Mouse (Mus musculus): ENCODE data around the gene Hmgxb4. TPM values are rescaled to one million over a fixed set of nuclear protein-coding genes. Genes with fewer than 3 reads are reported as not detected.

Gene Hmgxb4
- total RNA-seq, 2 experiments from 2014 or later, result 27.5 to 28.1 TPM

DNA sequence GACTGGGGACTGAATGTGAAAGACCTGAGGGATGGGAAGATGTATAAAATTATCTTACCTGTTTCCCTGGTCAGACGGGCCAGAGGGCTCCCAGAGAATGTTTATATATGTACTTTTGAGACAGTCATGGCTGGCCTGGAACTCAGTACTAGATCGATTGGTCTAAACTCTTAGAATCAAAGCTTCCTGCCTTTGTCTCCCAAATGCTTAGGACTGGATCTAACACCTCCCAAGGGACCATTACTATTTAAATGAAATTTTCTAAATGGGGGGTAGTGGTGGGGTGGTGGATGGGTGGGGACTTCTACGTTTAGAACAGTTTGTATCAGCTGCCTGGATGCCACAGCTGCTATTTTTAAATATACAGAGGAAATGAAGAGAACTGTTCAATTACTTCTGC lies 20.8 kb downstream of the Hmgxb4 start:
- intact Hi-C loops (cut with DNase I), result no loop called here
- no peak for DNase-seq (ENCODE audit: extremely low spot score in 1 of 2, low spot score in 2 of 2)

DNA sequence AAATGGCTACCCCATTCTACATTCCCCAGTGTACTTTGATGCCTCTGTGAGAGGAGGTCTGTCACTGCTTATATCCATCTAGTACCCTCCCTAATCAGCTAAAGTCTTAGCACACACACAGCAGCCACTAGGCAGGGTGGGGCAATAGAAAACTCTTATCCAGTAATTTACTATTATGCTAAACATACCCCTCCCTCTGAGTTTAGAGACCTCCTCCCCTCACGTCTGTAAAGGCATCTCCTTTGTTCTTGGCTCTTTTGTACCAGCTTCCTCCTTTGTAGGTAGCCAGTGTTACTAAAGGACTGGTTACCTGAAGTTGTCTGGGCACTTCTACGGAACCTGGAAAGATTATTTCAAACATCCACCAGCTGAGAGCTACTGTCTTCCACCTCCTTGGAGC lies 22.8 kb downstream of the Hmgxb4 start:
- intact Hi-C loops (cut with DNase I), result no loop called here
- DNase-seq (ENCODE audit: extremely low spot score in 1 of 2, low spot score in 2 of 2), result no peak

DNA sequence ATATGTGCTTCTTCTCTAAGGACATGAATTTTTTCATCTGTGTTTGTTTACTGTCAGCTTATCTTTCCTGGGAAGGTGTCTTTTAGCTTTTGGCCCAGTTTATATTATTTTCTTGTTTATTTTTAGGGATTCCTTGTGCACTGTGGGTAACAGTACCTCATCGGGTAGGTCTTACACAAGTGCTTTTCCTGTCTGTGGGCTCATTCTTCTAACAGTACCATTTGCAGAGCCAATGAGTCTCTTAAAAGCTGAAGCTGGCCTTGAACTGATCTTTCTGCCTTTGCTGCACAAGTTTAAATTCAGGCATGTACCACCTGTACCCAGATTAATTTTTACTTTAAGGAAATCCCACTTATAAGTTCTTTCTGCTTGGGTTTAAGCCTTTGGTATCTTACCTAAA lies 23.3 kb downstream of the Hmgxb4 start:
- intact Hi-C loops (cut with DNase I), result no loop called here
- no peak for DNase-seq (ENCODE audit: extremely low spot score in 1 of 2, low spot score in 2 of 2)

DNA sequence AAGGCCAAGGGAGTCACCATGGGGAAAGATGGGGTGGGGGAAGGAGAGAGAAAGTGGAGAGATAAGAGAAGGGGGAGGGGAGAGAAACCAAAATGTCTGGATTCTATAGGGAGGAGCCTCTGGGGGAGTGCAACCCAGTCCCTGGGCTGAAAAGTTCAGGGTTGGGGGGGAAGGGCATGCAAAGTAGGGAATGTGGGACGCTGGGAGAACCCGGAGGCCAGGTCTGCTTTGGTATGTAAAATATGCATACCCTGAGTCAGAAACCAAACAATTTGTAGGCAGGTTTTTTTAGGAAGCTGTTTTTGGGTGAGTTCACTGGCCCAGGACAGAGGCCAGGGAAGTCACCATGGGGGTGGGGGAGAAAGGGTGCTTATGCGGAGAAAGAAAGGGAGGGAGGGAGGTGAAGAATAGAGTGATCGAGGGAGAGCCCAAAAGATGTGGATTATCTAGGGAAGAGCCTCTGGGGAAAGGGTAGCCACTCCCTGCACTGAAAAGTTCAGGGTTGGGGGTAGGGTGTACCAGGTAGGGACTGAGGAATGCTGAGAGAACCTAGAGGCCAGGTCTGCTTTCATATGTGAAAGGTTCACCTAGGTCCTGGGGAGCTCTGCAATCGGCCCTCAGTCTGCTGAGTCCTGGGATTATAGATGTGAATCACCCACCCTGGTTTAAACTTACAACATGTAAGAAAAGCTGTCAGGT lies 25.3 kb downstream of the Hmgxb4 start:
- intact Hi-C loops (cut with DNase I), result no loop called here
- no peak for DNase-seq (ENCODE audit: extremely low spot score in 1 of 2, low spot score in 2 of 2)

DNA sequence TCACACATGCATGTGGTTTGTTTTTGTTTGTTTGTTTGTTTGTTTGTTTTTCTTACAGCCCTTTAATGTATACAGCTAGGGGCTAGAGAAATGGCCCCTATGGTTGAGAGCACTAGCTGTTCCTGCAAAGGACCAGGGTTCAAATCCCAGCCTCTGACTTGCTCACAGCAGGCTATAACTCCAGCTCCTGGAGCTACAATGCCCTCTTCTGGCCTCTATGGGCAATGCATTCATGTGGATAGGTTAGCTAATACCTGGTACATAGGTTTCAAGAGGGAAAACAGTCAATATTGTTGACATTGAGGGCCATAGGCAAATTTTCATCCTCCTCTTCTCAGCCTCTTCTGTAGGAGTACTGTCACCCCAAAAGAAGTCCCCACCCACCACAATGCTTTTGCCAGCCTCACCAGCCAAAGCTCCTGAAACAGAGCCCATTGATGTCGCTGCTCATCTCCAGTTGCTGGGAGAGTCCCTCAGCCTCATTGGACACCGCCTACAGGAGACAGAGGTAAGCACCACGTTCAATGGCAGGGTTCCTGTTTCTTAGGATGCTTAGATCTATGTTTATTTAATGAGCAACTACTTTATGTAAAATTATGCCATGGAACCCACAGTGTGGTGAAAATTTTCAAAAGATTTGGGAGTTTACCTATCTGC lies 30.6 kb downstream of the Hmgxb4 start:
- no peak for DNase-seq (ENCODE audit: extremely low spot score in 1 of 2, low spot score in 2 of 2)
- intact Hi-C loops (cut with DNase I), result loop anchor here (2.0 kb wide), 1 partner anchor 27 kb away; no protein-coding TSS in a partner anchor

DNA sequence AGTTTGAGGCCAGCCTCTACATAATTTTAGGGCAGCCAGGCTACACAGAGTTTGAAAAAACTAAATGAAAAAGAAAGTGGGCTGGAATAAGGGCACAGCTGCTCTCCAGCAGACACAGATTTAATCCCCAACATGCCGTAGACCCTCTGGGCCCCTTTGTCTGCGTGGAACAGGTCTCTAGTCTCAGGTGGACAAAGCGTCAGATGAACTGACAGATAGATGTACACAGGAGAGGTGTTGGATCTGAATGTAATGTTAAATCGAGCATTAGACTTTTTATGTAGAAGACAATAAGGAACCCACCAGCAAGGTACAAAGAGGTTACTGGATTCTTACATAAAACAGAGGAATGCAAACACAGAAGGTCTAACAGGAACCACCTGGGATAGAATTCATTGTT lies 32.7 kb downstream of the Hmgxb4 start:
- DNase-seq (ENCODE audit: extremely low spot score in 1 of 2, low spot score in 2 of 2), result no peak
- intact Hi-C loops (cut with DNase I), result loop anchor here (2.0 kb wide), 1 partner anchor 29 kb away; no protein-coding TSS in a partner anchor

DNA sequence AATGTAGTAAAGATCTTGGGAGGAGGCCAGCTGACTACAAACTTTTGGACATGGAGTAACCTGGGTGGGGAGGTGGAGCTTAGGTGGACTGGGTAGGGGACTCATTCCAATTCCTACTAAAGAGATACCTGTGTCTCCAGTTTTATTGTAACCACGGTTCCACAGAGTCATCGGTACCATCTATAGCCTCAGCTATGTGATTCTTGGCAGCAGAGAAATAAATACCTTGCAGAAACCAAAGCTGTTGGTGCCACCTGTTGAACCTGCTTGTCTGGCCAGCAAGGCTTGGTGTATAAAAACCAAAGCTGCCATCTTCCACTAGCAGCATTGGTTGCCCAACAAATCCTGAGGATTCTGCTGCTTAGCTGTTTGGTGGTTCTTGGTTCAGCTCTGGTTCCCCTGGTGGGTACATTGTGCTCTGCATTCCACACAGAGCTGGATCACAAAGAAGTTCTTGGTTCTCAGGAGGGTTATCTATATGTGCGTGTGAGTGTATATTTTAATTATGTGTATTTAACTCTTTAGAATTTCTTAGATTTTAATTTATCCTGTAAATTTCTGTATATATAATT lies 37.4 kb downstream of the Hmgxb4 start:
- intact Hi-C loops (cut with DNase I), result no loop called here
- DNase-seq (ENCODE audit: extremely low spot score in 1 of 2, low spot score in 2 of 2), result no peak

DNA sequence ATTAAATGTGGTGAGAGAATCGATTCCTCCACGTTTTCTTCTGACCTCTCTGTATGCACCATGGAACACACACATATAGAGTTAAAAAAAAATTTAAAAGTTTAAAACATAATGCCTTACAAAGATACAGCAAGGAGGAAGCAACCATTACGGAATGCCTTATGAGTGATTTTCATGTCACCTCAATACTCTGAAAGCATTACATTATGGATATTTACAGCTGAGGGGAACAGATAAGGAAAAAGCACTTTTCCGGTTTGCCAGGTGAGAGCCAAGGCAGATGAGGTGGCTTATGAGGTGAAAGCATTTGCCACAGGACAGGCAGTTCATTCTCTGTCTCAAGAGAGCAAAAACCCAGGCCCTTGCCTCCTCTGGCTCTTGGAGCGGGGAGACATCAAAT lies 39.8 kb downstream of the Hmgxb4 start:
- intact Hi-C loops (cut with DNase I), result no loop called here
- DNase-seq (ENCODE audit: extremely low spot score in 1 of 2, low spot score in 2 of 2), result no peak

DNA sequence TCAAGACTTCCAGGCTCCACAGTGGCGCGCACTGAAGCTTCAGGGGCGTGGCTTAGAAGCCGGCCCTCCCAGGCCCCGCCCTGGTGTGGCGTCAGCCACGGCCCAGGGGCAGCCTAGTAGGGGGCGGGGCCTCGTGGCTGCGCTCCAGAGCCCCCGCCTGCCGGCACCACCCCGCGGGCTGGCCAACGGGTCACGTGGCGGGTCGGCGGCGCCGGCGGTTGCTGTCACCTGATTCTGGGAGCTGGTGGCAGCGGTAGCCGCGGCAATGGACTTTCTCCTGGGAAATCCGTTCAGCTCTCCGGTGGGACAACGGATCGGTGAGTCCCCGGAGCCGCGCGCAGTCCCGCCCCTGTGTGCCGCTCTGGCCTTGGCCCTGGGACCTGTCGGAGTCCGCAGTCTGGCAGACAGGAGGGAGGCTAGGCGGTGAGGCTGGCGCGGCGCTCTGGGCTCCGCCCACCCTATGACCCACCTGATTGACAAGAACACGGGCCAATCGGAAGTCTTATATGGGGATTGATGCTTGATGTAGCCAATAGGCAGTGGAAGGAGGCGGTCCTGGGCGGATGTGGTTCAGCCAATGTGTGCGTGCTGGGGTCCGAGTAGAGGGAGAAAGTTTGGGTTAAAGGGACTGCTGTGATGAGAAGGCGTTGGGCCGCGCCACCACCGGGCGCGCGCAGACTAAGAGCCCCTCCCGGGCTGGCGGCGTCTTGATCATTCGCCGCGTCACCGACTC lies 40.5 kb downstream of the Hmgxb4 start, which contains the start of gene Tom1:
Tom1 (plus strand) TSS at position 195 of the 733 bp plus-strand sequence.
- intact Hi-C loops (cut with DNase I), result no loop called here
- DNase-seq (ENCODE audit: extremely low spot score in 1 of 2, low spot score in 2 of 2), result peak; percentile 98 to 99

DNA sequence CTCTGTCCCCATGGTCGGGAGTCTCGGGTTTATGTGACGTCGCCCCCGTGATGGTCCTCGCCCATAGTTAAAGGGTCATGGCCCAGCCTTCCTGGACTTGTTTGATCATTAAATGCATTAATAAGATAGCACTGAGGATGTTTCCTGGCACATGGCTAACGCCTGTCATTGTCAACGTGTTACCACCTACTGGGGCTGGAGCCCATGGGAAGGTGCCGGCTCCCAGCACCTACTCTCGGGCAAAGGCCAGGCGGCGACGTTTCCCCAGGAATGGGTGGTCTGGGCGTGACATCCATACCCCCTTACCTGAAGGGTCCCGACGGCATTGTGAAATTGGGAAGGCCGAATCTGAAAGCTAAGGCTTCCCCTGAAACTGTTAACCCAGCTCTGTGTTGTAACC lies 41.1 kb downstream of the Hmgxb4 start:
- DNase-seq (ENCODE audit: extremely low spot score in 1 of 2, low spot score in 2 of 2), result peak in 1 of 2 experiments; percentile 57
- intact Hi-C loops (cut with DNase I), result no loop called here

DNA sequence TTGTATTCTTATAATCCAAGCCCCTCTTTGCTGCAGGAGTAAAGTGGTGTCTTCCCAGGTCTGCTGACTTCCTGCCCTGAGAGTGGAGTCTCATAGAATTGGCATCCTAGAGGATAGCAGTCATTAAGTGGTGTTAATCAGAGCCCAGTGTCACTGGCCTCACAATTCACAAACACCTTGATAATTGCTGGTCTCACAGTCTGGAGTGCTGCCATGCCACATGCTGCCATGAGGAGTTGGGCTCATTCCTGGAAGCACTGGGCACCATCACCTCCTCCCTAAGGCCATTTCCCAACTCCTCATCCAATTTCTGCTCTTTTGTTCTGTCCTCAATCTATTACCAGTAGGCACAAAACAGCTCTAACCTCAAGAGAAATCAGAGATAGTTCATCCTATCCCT lies 42.5 kb downstream of the Hmgxb4 start:
- no peak for DNase-seq (ENCODE audit: extremely low spot score in 1 of 2, low spot score in 2 of 2)
- intact Hi-C loops (cut with DNase I), result no loop called here

DNA sequence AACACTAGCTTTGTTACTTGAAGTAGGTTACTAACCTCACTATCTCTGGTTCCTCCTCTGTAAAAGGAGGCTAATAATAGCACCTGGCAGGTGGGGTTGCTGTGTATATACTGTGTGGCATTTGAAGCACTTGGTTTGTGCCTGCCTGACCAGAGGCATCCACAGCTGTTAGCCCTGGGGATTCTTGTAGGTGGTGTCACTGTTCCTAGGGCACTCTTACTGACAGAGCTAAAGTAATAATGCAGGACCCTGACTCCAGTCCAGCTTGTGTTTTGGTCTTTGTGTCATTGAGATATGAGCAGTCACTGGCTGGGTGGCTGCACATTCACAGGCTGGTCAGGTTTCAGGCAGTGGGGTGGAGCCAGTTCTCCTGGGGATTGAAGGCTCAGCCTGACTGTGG lies 45.3 kb downstream of the Hmgxb4 start:
- intact Hi-C loops (cut with DNase I), result no loop called here
- no peak for DNase-seq (ENCODE audit: extremely low spot score in 1 of 2, low spot score in 2 of 2)

DNA sequence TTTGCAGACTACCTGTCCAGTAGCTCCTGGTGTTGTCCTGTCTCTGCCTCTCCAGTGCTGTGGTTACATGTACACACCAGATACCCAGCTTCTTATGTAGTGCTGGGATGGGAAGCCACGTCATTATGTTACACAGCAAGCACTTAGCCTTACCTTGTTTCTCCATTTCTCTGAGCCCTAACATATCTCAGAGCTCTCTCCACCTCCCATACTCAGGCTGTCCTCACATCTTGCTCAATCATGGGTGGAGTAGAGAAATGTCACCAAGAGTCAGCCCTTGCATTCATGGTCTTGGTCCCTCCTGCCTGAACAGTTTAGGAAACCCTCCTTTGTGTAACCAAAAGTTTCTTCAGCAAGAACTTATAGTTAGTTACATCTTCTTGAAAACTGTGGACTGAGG lies 46.6 kb downstream of the Hmgxb4 start:
- no peak for DNase-seq (ENCODE audit: extremely low spot score in 1 of 2, low spot score in 2 of 2)
- intact Hi-C loops (cut with DNase I), result no loop called here

DNA sequence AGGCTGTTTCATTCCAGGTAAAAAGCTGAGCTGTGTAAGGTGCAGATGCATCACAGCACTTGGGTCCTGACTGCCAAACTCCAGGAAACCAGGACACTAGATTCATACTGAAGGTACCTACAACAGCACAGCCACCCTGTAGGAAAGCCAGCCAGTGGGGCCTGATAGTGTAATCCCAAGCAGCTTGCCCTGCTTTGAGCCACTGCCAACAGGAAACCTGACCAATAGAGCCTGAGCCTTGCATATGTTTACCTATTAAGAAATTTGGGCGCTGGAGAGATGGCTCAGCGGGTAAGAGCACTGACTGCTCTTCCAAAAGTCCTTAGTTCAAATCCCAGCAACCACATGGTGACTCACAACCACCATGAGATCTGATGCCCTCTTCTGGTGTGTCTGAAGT lies 49.0 kb downstream of the Hmgxb4 start:
- intact Hi-C loops (cut with DNase I), result no loop called here
- DNase-seq (ENCODE audit: extremely low spot score in 1 of 2, low spot score in 2 of 2), result no peak

DNA sequence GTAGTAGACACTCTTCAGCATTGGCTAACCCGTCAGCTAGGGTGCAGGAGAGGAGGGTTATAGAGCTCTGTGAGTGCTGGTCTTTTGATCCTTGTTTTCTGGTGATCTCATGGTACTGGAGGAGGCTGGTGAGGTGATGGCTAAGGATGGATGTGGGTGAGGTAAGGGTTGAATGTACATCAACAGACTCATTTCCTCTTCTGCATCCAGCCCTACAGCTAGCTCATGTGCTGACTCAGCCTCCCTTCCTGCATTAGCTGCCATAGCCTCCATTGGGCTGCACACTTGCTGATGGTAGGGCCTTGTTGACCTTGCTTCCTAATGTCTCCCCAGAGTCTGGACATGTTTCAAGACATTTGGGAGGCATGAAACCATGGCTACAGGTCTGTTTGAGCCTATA lies 49.8 kb downstream of the Hmgxb4 start:
- DNase-seq (ENCODE audit: extremely low spot score in 1 of 2, low spot score in 2 of 2), result no peak
- intact Hi-C loops (cut with DNase I), result no loop called here

DNA sequence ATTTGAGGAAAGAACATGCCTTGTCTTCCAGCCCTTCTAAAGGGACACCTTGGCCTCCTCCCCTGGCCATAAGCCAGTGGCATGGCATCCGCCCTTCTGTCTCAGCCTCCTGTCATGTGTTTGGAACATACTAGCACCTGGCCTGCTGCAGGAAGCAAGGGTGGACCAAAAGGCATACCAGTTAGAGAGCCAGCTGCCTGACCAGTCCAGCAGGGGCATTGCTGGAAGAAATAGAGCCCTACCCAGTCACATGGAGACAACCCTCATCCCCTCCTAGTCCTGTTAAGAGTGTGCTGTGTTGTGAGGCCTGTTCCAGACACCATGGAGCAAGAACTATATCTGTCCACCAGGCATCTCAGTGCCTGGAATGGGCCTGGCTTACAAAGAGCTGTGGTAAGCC lies 53.1 kb downstream of the Hmgxb4 start:
- intact Hi-C loops (cut with DNase I), result no loop called here

DNA sequence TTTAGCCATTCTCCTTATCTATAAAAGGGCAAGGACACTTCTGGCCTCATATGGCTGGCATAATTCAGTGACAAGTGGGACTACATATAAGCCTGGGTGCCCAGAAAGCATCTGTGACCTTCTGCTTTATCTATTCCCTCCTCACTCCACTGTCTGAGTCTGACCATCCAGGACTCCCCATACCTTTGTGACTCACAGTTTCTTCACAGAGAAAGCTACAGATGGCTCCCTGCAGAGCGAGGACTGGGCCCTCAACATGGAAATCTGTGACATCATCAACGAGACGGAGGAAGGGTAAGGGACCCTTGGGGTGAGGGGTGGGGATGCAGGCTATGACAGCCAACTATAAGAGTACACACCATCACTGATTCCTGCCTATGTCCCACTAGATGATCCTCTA lies 54.6 kb downstream of the Hmgxb4 start:
- DNase-seq (ENCODE audit: extremely low spot score in 1 of 2, low spot score in 2 of 2), result no peak
- intact Hi-C loops (cut with DNase I), result no loop called here

More for the DNA sequence above, 53.1 kb downstream of the Hmgxb4 start:
- no peak for DNase-seq (ENCODE audit: extremely low spot score in 1 of 2, low spot score in 2 of 2)

DNA sequence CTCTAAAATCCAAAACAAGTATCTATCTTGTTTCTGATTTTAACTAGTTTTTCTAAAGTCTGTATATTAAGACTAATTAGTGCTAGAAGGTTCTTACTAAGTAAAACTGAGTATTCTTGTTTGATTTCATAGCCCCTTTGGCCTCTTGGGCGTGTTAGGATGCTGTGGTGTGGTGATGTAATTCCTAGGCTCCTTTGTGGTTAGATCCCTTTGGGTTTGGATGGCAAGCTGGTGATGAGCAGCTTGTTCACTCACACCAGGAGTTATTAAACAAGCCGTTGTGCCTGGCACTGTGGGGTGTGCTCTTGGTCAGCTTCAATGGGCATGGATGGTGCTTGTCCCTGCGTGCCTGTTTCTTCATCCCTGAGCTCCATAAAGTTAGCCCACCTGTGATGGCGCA lies 60.2 kb downstream of the Hmgxb4 start:
- no peak for DNase-seq (ENCODE audit: extremely low spot score in 1 of 2, low spot score in 2 of 2)
- intact Hi-C loops (cut with DNase I), result no loop called here

DNA sequence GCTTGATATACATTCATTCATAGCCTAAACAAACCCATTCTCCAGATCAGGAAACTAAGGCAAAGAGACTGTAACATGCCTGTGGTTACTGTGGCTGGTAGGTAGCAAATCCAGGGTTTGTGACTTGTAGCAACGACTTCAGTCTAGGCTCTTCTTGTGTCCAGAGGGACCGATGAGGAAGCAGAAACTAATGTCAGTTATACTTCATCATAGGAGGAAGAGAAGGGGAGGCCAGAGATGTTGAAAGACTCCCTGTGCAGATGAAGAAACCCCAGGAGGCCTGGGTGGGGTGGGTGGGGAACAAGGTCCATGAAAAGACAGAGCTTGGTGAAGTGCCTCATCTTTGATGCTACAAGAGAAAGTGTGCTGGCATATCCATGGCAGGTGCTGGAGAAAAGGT lies 62.5 kb downstream of the Hmgxb4 start:
- no peak for DNase-seq (ENCODE audit: extremely low spot score in 1 of 2, low spot score in 2 of 2)
- intact Hi-C loops (cut with DNase I), result no loop called here

DNA sequence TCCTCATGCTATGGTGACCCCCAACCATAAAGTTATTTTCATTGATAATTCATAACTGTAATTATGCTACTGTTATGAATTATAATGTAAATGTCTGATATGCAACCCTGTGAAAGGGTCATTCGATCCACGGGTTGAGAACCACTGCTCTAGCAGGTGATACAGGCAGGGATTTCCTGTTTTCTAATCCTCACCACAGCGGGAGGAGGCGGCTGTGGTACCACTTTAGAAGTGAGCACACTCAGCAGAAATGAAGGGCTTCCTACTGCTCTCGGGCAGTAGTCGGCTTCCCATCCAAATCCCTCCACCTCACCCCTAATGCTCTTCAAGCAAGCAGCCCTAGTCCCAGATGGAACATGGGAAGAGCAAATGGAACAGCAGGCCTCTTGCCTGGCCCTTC lies 66.9 kb downstream of the Hmgxb4 start:
- no peak for DNase-seq (ENCODE audit: extremely low spot score in 1 of 2, low spot score in 2 of 2)
- intact Hi-C loops (cut with DNase I), result no loop called here

Data from left cerebral cortex, postnatal 10 days (tissue).